Mouse (Mus musculus) hindbrain, postnatal 0 days (tissue): ENCODE measurements around the gene Barhl1. TPM values are rescaled to one million over a fixed set of nuclear protein-coding genes. Genes with fewer than 3 reads are reported as not detected.

Experiments
- ATAC-seq: fragments of 200-750 bp; cut with Nextera tagmentation; 2 replicates; pipeline ENCODE4 v1.8.0; 2017; ENCODE audit warnings: mild to moderate bottlenecking, moderate TSS enrichment, moderate library complexity
- DNase-seq: peaks from one replicate; pipeline ENCODE4 v3.0.0-alpha.2; 2015; ENCODE audit warnings: low spot score
- H3K27ac ChIP-seq: fragments of 300-500 bp; sonication (generic); 2 replicates; pipeline ENCODE4 v1.5.1; 2014; ENCODE audit warnings: mild to moderate bottlenecking
- H3K27me3 ChIP-seq: fragments of 300-500 bp; sonication (generic); 2 replicates; pipeline ENCODE4 v1.6.1; 2014; ENCODE audit warnings: low read length, mixed read lengths; ENCODE audit not compliant: insufficient read depth
- H3K36me3 ChIP-seq: fragments of 300-500 bp; sonication (generic); 2 replicates; pipeline ENCODE4 v1.6.1; 2014; ENCODE audit warnings: low read length, mixed read lengths; ENCODE audit not compliant: insufficient read depth
- H3K4me1 ChIP-seq: fragments of 300-500 bp; sonication (generic); 2 replicates; pipeline ENCODE4 v1.6.1; 2014; ENCODE audit warnings: antibody characterized with exemption, low read length, mixed read lengths; ENCODE audit not compliant: insufficient read depth
- H3K4me2 ChIP-seq: fragments of 300-500 bp; sonication (generic); 2 replicates; pipeline ENCODE4 v1.6.1; 2014; ENCODE audit warnings: low read depth, mild to moderate bottlenecking, low read length, moderate library complexity, mixed read lengths
- H3K4me3 ChIP-seq: fragments of 300-500 bp; sonication (generic); 2 replicates; pipeline ENCODE4 v1.5.1; 2014; ENCODE audit warnings: low read length
- H3K9ac ChIP-seq: fragments of 300-500 bp; sonication (generic); replicated peaks from 2 replicates; pipeline ENCODE4 v1.6.1; 2014; ENCODE audit warnings: mild to moderate bottlenecking, low read length, moderate library complexity, mixed read lengths
- H3K9me3 ChIP-seq: fragments of 300-500 bp; sonication (generic); 2 replicates; pipeline ENCODE4 v1.6.1; 2016; ENCODE audit warnings: low read length, mixed read lengths
- CTCF ChIP-seq: IDR thresholded peaks from 2 replicates; pipeline ENCODE4 v1.5.1; 2016; ENCODE audit warnings: antibody characterized with exemption, control low read depth, low read depth
- WGBS: fragments of 180-500 bp; shearing (Covaris S2); extraction: QIAGEN DNeasy Blood & Tissue Kit; methylation state at CpG from one replicate; pipeline ENCODE4 v1.1.7; 2014; 5-methylcytosine and 5-hydroxymethylcytosine counted together
- polyA plus RNA-seq: library from polyadenylated mRNA; unstranded; fragments of >200 nt; fragmentation: Nextera tagmentation; extraction: Ambion mirVana; gene quantifications from 2 replicates; pipeline ENCODE4 v1.2.1, GENCODE M21; 2015
- total RNA-seq: library from RNA; depleted of rRNA; stranded (reverse); fragments of >200 nt; gene quantifications from 2 replicates; pipeline ENCODE4 v1.2.3, GENCODE M21; 2014; rRNA removed

Gene Barhl1
- 43.0 and 50.7 TPM in 2 replicates for total RNA-seq
- 51.1 and 52.1 TPM in 2 replicates for polyA plus RNA-seq

- Histone ChIP-seq H3K4me2 (peak within 1 kb of the TSS; percentile 52), H3K27ac (peak within 1 kb of the TSS; percentile 77), H3K36me3 (no peaks in the 10 kb centered on the region), H3K4me1 (no peaks in the 10 kb centered on the region), H3K4me3 (peak within 1 kb of the TSS; percentile 44), H3K9ac (peak within 1 kb of the TSS; percentile 56), H3K9me3 (no peaks in the 10 kb centered on the region), H3K27me3 (peaks cover 47% of the 10 kb centered on the region)
- WGBS: 2% methylated on average over 18 of the region's 18 CpGs
- ATAC-seq (peak; percentile 30; the same call in 1 of the 2 replicates), DNase-seq (peak; percentile 83)
- TF ChIP-seq CTCF: no peak
Measured at GRCm38 (mm10) chr2:28916513-28916865, at the start of gene Barhl1. Gene Barhl1 (minus strand): TSS chr2:28916668.

DNA sequence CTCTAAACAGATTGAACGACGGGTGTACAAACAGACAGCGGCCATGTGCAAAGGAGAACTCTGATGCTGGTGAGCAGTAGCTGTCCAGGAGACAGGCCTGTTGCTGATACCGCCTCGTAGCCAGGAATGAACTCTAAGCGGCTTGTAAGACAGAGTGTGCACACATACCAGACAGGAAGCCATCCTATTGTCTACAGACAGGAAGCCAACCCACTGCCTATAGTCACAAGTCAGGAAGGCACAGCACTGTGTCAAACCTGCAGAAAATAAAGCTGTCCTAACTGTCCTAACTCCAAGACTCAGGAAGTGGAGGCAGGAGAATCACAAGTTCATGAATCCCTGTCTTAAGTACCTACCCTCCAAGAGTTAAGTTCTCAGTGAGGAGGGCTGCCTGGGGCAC is 47.1 kb upstream of the Barhl1 start:
- Histone ChIP-seq H3K27me3 (no peaks in the 10 kb centered on the region), H3K36me3 (no peaks in the 10 kb centered on the region), H3K27ac (no peak overlapping the region), H3K4me2 (no peak overlapping the region), H3K9me3 (no peaks in the 10 kb centered on the region), H3K4me1 (0 out of 2 replicates have a peak, but pooled peaks cover 8% of the 10 kb centered on the region), H3K9ac (no peak overlapping the region), H3K4me3 (no peak overlapping the region)
- ATAC-seq: no peak
- 90% methylated on average over 6 of the region's 6 CpGs for WGBS
- TF ChIP-seq CTCF: no peak
- no peak for DNase-seq

DNA sequence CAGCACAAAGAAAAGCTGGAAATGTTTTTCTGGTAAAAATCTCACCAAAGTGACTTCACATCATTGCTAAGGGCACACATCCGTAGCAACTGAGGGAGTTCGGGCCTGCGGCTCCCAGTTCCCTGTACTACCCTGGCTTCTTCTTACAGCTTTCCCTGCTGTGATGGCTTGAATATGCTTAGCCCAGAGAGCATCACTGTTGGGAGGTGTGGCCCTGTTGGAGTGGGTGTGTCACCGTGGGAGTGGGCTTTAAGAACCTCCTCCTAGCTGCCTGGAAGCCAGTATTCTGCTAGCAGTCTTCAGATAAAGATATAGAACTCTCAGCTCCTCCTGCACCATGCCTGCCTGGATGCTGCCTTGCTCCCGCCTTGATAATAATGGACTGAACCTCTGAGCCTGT is 45.2 kb upstream of the Barhl1 start:
- H3K9ac ChIP-seq: no peak overlapping the region
- H3K4me2 ChIP-seq: no peak overlapping the region
- H3K4me1 ChIP-seq: 0 out of 2 replicates have a peak, but pooled peaks cover 6% of the 10 kb centered on the region
- DNase-seq: no peak
- H3K4me3 ChIP-seq: no peak overlapping the region
- 72% methylated on average over 5 of the region's 5 CpGs for WGBS
- H3K36me3 ChIP-seq: no peaks in the 10 kb centered on the region
- H3K27me3 ChIP-seq: no peaks in the 10 kb centered on the region
- H3K27ac ChIP-seq: no peak overlapping the region
- no peak for ATAC-seq
- no peak for TF ChIP-seq CTCF
- H3K9me3 ChIP-seq: no peaks in the 10 kb centered on the region

DNA sequence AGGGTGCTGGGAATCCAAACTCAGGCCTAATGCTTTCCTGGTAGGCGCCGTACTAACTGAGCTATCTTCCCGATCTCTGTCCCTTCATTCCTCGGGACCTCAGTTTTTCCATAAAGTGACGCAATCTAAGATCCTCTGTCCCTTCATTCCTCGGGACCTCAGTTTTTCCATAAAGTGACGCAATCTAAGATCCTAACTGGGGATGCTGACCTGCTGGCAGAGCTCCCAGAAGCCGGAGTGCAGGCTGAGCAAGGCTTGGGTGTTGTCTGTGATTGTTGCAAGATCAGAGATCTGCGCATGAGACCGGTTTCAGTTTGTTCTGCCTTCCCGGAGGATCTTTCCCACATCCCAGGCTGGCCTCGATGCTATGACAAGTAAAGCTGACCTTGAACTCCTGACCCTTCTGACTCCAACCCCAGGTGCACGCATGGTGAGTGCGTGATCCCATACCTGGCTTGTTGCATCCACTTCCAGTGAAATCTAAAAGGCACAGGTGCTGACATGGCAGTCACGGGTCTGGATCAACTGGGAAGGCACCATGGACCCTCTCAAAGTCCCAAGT is 44.6 kb upstream of the Barhl1 start:
- H3K4me2 ChIP-seq: no peak overlapping the region
- DNase-seq: no peak
- WGBS: 87% methylated on average over 15 of the region's 15 CpGs
- no peak for ATAC-seq
- no peak for TF ChIP-seq CTCF
- H3K9me3 ChIP-seq: no peaks in the 10 kb centered on the region
- no peaks in the 10 kb centered on the region for H3K27me3 ChIP-seq
- no peak overlapping the region for H3K4me3 ChIP-seq
- H3K9ac ChIP-seq: no peak overlapping the region
- H3K27ac ChIP-seq: no peak overlapping the region
- H3K4me1 ChIP-seq: 0 out of 2 replicates have a peak, but pooled peaks cover under 1% of the 10 kb centered on the region
- no peaks in the 10 kb centered on the region for H3K36me3 ChIP-seq

GRCm38 (mm10) chr2:28956874-28957273 is 40.4 kb upstream of the Barhl1 start:
- no peak overlapping the region for H3K4me3 ChIP-seq
- TF ChIP-seq CTCF: no peak
- no peaks in the 10 kb centered on the region for H3K36me3 ChIP-seq
- H3K27me3 ChIP-seq: no peaks in the 10 kb centered on the region
- H3K9me3 ChIP-seq: no peaks in the 10 kb centered on the region
- H3K4me2 ChIP-seq: no peak overlapping the region
- DNase-seq (no peak), ATAC-seq (no peak)
- no peaks in the 10 kb centered on the region for H3K4me1 ChIP-seq
- WGBS: 89% methylated on average over 4 of the region's 4 CpGs
- no peak overlapping the region for H3K9ac ChIP-seq
- no peak overlapping the region for H3K27ac ChIP-seq

DNA sequence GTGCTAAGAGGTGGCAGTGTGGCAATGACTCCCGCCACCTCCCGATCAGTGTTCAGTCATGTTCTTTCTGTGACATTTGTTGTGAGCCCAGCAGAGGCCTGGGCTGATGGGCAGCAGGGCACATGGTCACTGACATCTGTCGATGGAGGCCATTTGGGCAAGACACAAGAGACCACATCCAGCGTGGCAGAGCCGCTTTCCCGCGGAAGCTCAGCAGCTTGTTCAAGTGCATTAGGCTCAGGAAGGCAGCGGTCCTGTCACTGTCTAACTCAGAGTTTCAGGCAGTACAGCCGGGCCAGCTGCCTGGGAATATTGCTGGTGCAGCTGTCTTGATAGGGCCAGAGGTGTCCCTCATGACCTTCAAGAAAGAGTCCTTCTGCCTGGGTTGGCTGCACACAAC is 38.1 kb upstream of the Barhl1 start:
- H3K27ac ChIP-seq: no peak overlapping the region
- WGBS: 59% methylated on average over 9 of the region's 9 CpGs
- DNase-seq (peak; percentile 51), ATAC-seq (peak; percentile 55; the same call in 1 of the 2 replicates)
- no peaks in the 10 kb centered on the region for H3K36me3 ChIP-seq
- no peak overlapping the region for H3K9ac ChIP-seq
- H3K4me1 ChIP-seq: no peaks in the 10 kb centered on the region
- TF ChIP-seq CTCF: no peak
- no peaks in the 10 kb centered on the region for H3K9me3 ChIP-seq
- no peak overlapping the region for H3K4me3 ChIP-seq
- H3K4me2 ChIP-seq: no peak overlapping the region
- no peaks in the 10 kb centered on the region for H3K27me3 ChIP-seq

DNA sequence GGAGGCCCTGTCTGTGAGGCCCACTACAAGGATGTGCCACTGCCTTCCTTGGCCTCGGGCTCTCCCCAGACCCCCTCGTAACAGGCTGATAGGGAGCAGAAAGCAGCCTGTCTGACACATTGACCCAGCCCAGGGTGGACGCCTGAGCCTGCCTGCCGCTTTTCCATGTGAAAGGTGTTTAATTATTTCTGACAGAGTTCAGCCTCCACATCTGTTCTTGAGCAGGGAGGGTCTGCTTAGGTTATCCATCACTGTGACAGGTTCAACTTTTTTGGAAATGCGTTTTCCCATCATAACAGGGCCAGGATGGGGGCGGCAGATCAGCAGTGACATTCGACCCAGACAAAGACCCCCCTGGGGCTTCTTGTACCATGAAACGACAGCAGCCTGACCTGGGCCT is 36.5 kb upstream of the Barhl1 start:
- ATAC-seq (no peak), DNase-seq (no peak)
- no peak for TF ChIP-seq CTCF
- Histone ChIP-seq H3K9ac (no peak overlapping the region), H3K27ac (no peak overlapping the region), H3K36me3 (no peaks in the 10 kb centered on the region), H3K4me3 (no peak overlapping the region), H3K9me3 (no peaks in the 10 kb centered on the region), H3K4me2 (no peak overlapping the region), H3K27me3 (no peaks in the 10 kb centered on the region), H3K4me1 (no peaks in the 10 kb centered on the region)
- whole genome bisulfite sequencing: 33% methylated on average over 8 of the region's 8 CpGs
